Mouse (Mus musculus) MEL (cell line): ENCODE measurements around the gene Pde8b.

Experiments used
- BHLHE40 ChIP-seq: IDR thresholded peaks from 2 replicates; pipeline ENCODE4 v1.6.1; 2012; ENCODE audit warnings: low read depth, mild to moderate bottlenecking, inconsistent platforms, low read length, improper control_type of control experiment, borderline replicate concordance
- CHD2 ChIP-seq: IDR thresholded peaks from 2 replicates; pipeline ENCODE4 v1.6.1; 2011; ENCODE audit warnings: low read length, improper control_type of control experiment
- CTCF ChIP-seq, 3 experiments: IDR thresholded peaks in 2 of 3; conservative IDR thresholded peaks in 1 of 3; 2 replicates each; pipeline ENCODE4 v1.5.1; 2011 to 2012; ENCODE audit warnings: low read length in 3 of 3, low read depth in 2 of 3, mild to moderate bottlenecking in 2 of 3, improper control_type of control experiment in 1 of 3, inconsistent platforms in 1 of 3, mixed read lengths in 1 of 3, moderate library complexity in 1 of 3; ENCODE audit not compliant: control insufficient read depth in 1 of 3, insufficient read depth in 1 of 3, poor library complexity in 1 of 3, severe bottlenecking in 1 of 3
- E2F4 ChIP-seq: IDR thresholded peaks from 2 replicates; pipeline ENCODE4 v1.6.1; 2011; ENCODE audit warnings: low read depth, low read length, improper control_type of control experiment, borderline replicate concordance
- ELF1 ChIP-seq: IDR thresholded peaks from 2 replicates; pipeline ENCODE4 v1.6.1; 2014; ENCODE audit warnings: low read depth, mild to moderate bottlenecking, inconsistent platforms, low read length, improper control_type of control experiment, moderate library complexity
- EP300 ChIP-seq, 2 experiments: IDR thresholded peaks; 2 replicates each; pipeline ENCODE4 v1.6.1; 2011; ENCODE audit warnings: improper control_type of control experiment in 2 of 2, low read length in 2 of 2, low read depth in 1 of 2, mild to moderate bottlenecking in 1 of 2
- GATA1 ChIP-seq: IDR thresholded peaks from 2 replicates; pipeline ENCODE4 v1.6.1; 2011; ENCODE audit warnings: low read depth, low read length, improper control_type of control experiment
- MAZ ChIP-seq: IDR thresholded peaks from 2 replicates; pipeline ENCODE4 v1.6.1; 2012; ENCODE audit warnings: low read depth, mild to moderate bottlenecking, inconsistent platforms, low read length, improper control_type of control experiment
- MEF2A ChIP-seq: IDR thresholded peaks from 2 replicates; pipeline ENCODE4 v1.6.1; 2014; ENCODE audit warnings: low read depth, mild to moderate bottlenecking, inconsistent platforms, low read length, improper control_type of control experiment; ENCODE audit not compliant: poor library complexity, insufficient replicate concordance, severe bottlenecking; ENCODE audit errors: extremely low read depth
- TBP ChIP-seq: IDR thresholded peaks from 2 replicates; pipeline ENCODE4 v1.8.0; 2011; ENCODE audit warnings: low read depth, low read length, improper control_type of control experiment
- ZMIZ1 ChIP-seq: IDR thresholded peaks from 2 replicates; pipeline ENCODE4 v1.6.1; 2012; ENCODE audit warnings: low read depth, mild to moderate bottlenecking, inconsistent platforms, low read length, improper control_type of control experiment, moderate library complexity

GRCm38 (mm10) chr13:95098931-95099720, 151.0 kb downstream of the Pde8b start:
- no peak for TF ChIP-seq ELF1
- TF ChIP-seq CTCF (IDR thresholded peaks at IDR 0.05 in 2 of 3, conservative IDR thresholded peaks at IDR 0.05 in 1 of 3; ENCODE audit: control insufficient read depth in 1 of 3, insufficient read depth in 1 of 3, low read depth in 2 of 3, low read length in 3 of 3, poor library complexity in 1 of 3, severe bottlenecking in 1 of 3): no peak
- no peak for TF ChIP-seq GATA1
- TF ChIP-seq EP300 (IDR thresholded peaks at IDR 0.05; ENCODE audit: low read depth in 1 of 2, low read length in 2 of 2): no peak
- no peak for TF ChIP-seq E2F4
- TF ChIP-seq ZMIZ1: no peak
- TF ChIP-seq TBP: no peak
- no peak for TF ChIP-seq MEF2A
- no peak for TF ChIP-seq MAZ
- TF ChIP-seq CHD2: no peak
- TF ChIP-seq BHLHE40: no peak
